20 mouse cellular contexts compared by ENCODE assay signal in genomic region chr10:22653820-22654219, GRCm38 (mm10).
"Had no signal": no experiment of that assay in that cellular context is flagged by ENCODE, and none has a peak within 500 bp of the region (broad histone marks: within the 10 kb centered on the region; RNA-seq: fewer than 3 reads in every experiment).

No protein-coding gene starts in this region.

- H3K36me3 ChIP-seq: limb, embryonic 12.5 days; liver, embryonic 13.5 days; midbrain, embryonic 15.5 days; neural tube, embryonic 12.5 days; neural tube, embryonic 15.5 days had no signal

- H3K9ac ChIP-seq: limb, embryonic 12.5 days; liver, embryonic 13.5 days; midbrain, embryonic 15.5 days; neural tube, embryonic 12.5 days; neural tube, embryonic 15.5 days had no signal

- ATAC-seq: intestine, embryonic 16.5 days; midbrain, embryonic 15.5 days had no signal

- H3K4me3 ChIP-seq: left cerebral cortex, adult 2 months; limb, embryonic 12.5 days; liver, embryonic 13.5 days; midbrain, embryonic 15.5 days; neural tube, embryonic 12.5 days; neural tube, embryonic 15.5 days had no signal

- H3K27ac ChIP-seq: left cerebral cortex, adult 2 months; limb, embryonic 12.5 days; liver, embryonic 13.5 days; midbrain, embryonic 15.5 days; neural tube, embryonic 12.5 days; neural tube, embryonic 15.5 days; stomach, postnatal 0 days had no signal

- H3K4me1 ChIP-seq: liver, embryonic 13.5 days had no signal

- DNase-seq: kidney, postnatal 25 days; layer of hippocampus, postnatal 36 days; liver, embryonic 13.5 days; lung, adult 2 months; lung, postnatal 14 days; lung, postnatal 4 days; right cerebral cortex, adult 18-20 months; right cerebral cortex, postnatal 14 days; right cerebral cortex, postnatal 4 days; thymus, adult 2 months; thymus, postnatal 14 days; thymus, postnatal 4 days had no signal

- H3K4me2 ChIP-seq: limb, embryonic 12.5 days; liver, embryonic 13.5 days; midbrain, embryonic 11.5 days; midbrain, embryonic 15.5 days; neural tube, embryonic 12.5 days; neural tube, embryonic 15.5 days had no signal

- H3K27me3 ChIP-seq: limb, embryonic 12.5 days; liver, embryonic 13.5 days; midbrain, embryonic 15.5 days; neural tube, embryonic 12.5 days; neural tube, embryonic 15.5 days had no signal

- H3K9me3 ChIP-seq: limb, embryonic 12.5 days; liver, embryonic 13.5 days; midbrain, embryonic 15.5 days; neural tube, embryonic 12.5 days; neural tube, embryonic 15.5 days had no signal
